14 mouse cellular contexts compared by ENCODE assay signal in genomic region chr19:55585270-55586224, GRCm38 (mm10).
DNase-seq lines count a peak whose midpoint lies in the region; ATAC-seq and TF ChIP-seq lines count a peak whose summit lies in the region.
"Had no signal": no experiment of that assay in that cellular context is flagged by ENCODE, and none has a peak within 500 bp of the region (broad histone marks: within the 10 kb centered on the region; RNA-seq: fewer than 3 reads in every experiment).

No protein-coding gene starts in this region.

- DNase-seq in limb, embryonic 14.5 days (ENCODE audit: low spot score): no peak
- no peak for DNase-seq in limb, embryonic 10.5 days (ENCODE audit: low spot score)
- peak; percentile 45 for DNase-seq in skeletal muscle tissue, adult 2 months (ENCODE audit: low read depth, low spot score)
- DNase-seq in layer of hippocampus, adult 2 months (ENCODE audit: low spot score in 2 of 2): no peak
- no peak for DNase-seq in frontal cortex, adult 2 months (ENCODE audit: extremely low spot score in 1 of 2, low spot score in 1 of 2)
- DNase-seq: cerebellum, adult 9-10 months; embryo, embryonic 11 days; kidney, postnatal 10 days; layer of hippocampus, adult 9-11 months had no signal

- peak; percentile 44 for ATAC-seq in limb, embryonic 14.5 days (ENCODE audit: low FRiP score, low read depth)
- 0 out of 2 replicates have a peak, but pooled peaks have one; percentile 17 for ATAC-seq in embryonic facial prominence, embryonic 12.5 days (ENCODE audit: insufficient number of reproducible peaks, insufficient read depth, low FRiP score, low TSS enrichment)
- ATAC-seq in heart, embryonic 15.5 days (replicated peaks; ENCODE audit: insufficient number of reproducible peaks, insufficient read depth, low FRiP score, low read depth): peak; percentile 31; the same call in 1 of the 2 replicates

- TF ChIP-seq CTCF in layer of hippocampus, adult 2 months (conservative IDR thresholded peaks at IDR 0.05): no peak

- no peaks in the 10 kb centered on the region for H3K36me3 ChIP-seq in limb, embryonic 14.5 days (ENCODE audit: control insufficient read depth, insufficient read depth, low read length)
- no peaks in the 10 kb centered on the region for H3K36me3 ChIP-seq in limb, embryonic 10.5 days
- no peaks in the 10 kb centered on the region for H3K36me3 ChIP-seq in embryonic facial prominence, embryonic 12.5 days
- no peaks in the 10 kb centered on the region for H3K36me3 ChIP-seq in heart, embryonic 15.5 days
- H3K36me3 ChIP-seq: forebrain, embryonic 10.5 days; liver, embryonic 15.5 days; neural tube, embryonic 13.5 days had no signal

- WGBS in limb, embryonic 14.5 days: 57% methylated on average over 18 of the region's 18 CpGs
- WGBS in limb, embryonic 10.5 days: 66% methylated on average over 18 of the region's 18 CpGs
- WGBS in embryonic facial prominence, embryonic 12.5 days: 59% methylated on average over 18 of the region's 18 CpGs
- WGBS in heart, embryonic 15.5 days: 56% methylated on average over 18 of the region's 18 CpGs

- no peaks in the 10 kb centered on the region for H3K9me3 ChIP-seq in limb, embryonic 14.5 days (ENCODE audit: control insufficient read depth, low read length)
- H3K9me3 ChIP-seq in limb, embryonic 10.5 days (replicated peaks): no peaks in the 10 kb centered on the region
- no peaks in the 10 kb centered on the region for H3K9me3 ChIP-seq in embryonic facial prominence, embryonic 12.5 days
- H3K9me3 ChIP-seq in heart, embryonic 15.5 days (replicated peaks): no peaks in the 10 kb centered on the region
- H3K9me3 ChIP-seq: forebrain, embryonic 10.5 days; liver, embryonic 15.5 days; neural tube, embryonic 13.5 days had no signal

- H3K27ac ChIP-seq in limb, embryonic 14.5 days (replicated peaks; ENCODE audit: low read depth, low read length): no peak overlapping the region
- no peak overlapping the region for H3K27ac ChIP-seq in limb, embryonic 10.5 days
- H3K27ac ChIP-seq in embryonic facial prominence, embryonic 12.5 days: 0 out of 2 replicates have a peak overlapping the region, but pooled peaks have one; percentile 23
- H3K27ac ChIP-seq in heart, embryonic 15.5 days: no peak overlapping the region
- no peak overlapping the region for H3K27ac ChIP-seq in layer of hippocampus, adult 2 months
- H3K27ac ChIP-seq: forebrain, embryonic 10.5 days; liver, embryonic 15.5 days; neural tube, embryonic 13.5 days had no signal

- H3K9ac ChIP-seq in limb, embryonic 14.5 days (ENCODE audit: low read depth, low read length, severe bottlenecking): no peak overlapping the region
- H3K9ac ChIP-seq in embryonic facial prominence, embryonic 12.5 days: no peak overlapping the region
- no peak overlapping the region for H3K9ac ChIP-seq in heart, embryonic 15.5 days
- H3K9ac ChIP-seq: liver, embryonic 15.5 days; neural tube, embryonic 13.5 days had no signal

- H3K4me1 ChIP-seq in limb, embryonic 14.5 days (ENCODE audit: control insufficient read depth, insufficient read depth, low read length): peaks cover 31% of the 10 kb centered on the region
- peaks cover 74% of the 10 kb centered on the region for H3K4me1 ChIP-seq in limb, embryonic 10.5 days
- peaks cover 56% of the 10 kb centered on the region for H3K4me1 ChIP-seq in embryonic facial prominence, embryonic 12.5 days
- H3K4me1 ChIP-seq in heart, embryonic 15.5 days (replicated peaks): peaks cover 12% of the 10 kb centered on the region
- H3K4me1 ChIP-seq: liver, embryonic 15.5 days had no signal

- no peak for TF ChIP-seq POLR2A in limb, embryonic 14.5 days (IDR thresholded peaks at IDR 0.05; ENCODE audit: borderline replicate concordance, extremely low read depth, insufficient read depth, insufficient read length)

- H3K4me3 ChIP-seq in limb, embryonic 14.5 days (replicated peaks; ENCODE audit: low read length): no peak overlapping the region
- no peak overlapping the region for H3K4me3 ChIP-seq in limb, embryonic 10.5 days
- H3K4me3 ChIP-seq in embryonic facial prominence, embryonic 12.5 days: no peak overlapping the region
- H3K4me3 ChIP-seq in heart, embryonic 15.5 days: no peak overlapping the region
- H3K4me3 ChIP-seq in layer of hippocampus, adult 2 months: no peak overlapping the region
- H3K4me3 ChIP-seq: forebrain, embryonic 10.5 days; liver, embryonic 15.5 days; neural tube, embryonic 13.5 days had no signal

- H3K27me3 ChIP-seq in limb, embryonic 14.5 days (ENCODE audit: control insufficient read depth, insufficient read depth, low read length): no peaks in the 10 kb centered on the region
- peaks cover 19% of the 10 kb centered on the region; the same call in 1 of the 2 replicates for H3K27me3 ChIP-seq in limb, embryonic 10.5 days (ENCODE audit: low read depth, poor library complexity, severe bottlenecking)
- H3K27me3 ChIP-seq in embryonic facial prominence, embryonic 12.5 days: no peaks in the 10 kb centered on the region; the same call in none of the 2 replicates
- no peaks in the 10 kb centered on the region for H3K27me3 ChIP-seq in heart, embryonic 15.5 days
- H3K27me3 ChIP-seq: liver, embryonic 15.5 days had no signal

- H3K4me2 ChIP-seq in limb, embryonic 14.5 days (replicated peaks; ENCODE audit: low read depth, low read length, severe bottlenecking): no peak overlapping the region
- no peak overlapping the region for H3K4me2 ChIP-seq in embryonic facial prominence, embryonic 12.5 days (replicated peaks)
- H3K4me2 ChIP-seq in heart, embryonic 15.5 days: no peak overlapping the region
- H3K4me2 ChIP-seq: liver, embryonic 15.5 days; neural tube, embryonic 13.5 days had no signal
